Mouse (Mus musculus) G1E (cell line): ENCODE measurements around the gene Bbs9.

Experiments used
- CTCF ChIP-seq: IDR thresholded peaks from 2 replicates; pipeline ENCODE4 v1.5.1; 2012; ENCODE audit warnings: low read depth, low read length, inconsistent platforms, mixed read lengths
- TAL1 ChIP-seq: conservative IDR thresholded peaks from 2 replicates; pipeline ENCODE4 v1.6.1; 2012; ENCODE audit warnings: low read depth, low read length, inconsistent platforms, mixed read lengths

GRCm38 (mm10) chr9:22750779-22751545, 275.4 kb downstream of the Bbs9 start:
- TF ChIP-seq CTCF, result no peak
- no peak for TF ChIP-seq TAL1
